Mouse (Mus musculus) hindlimb bud, embryonic 11.5 days (tissue): ENCODE results near the gene Dnajb4.

Experiments used
- DNase-seq: peaks from one replicate; pipeline ENCODE4 v3.0.0-alpha.2; 2012; ENCODE audit warnings: low read depth, low spot score; ENCODE audit errors: extremely low spot score

Gene Dnajb4

GRCm38 (mm10) chr3:152179285-152179684 is 30.8 kb downstream of the Dnajb4 start:
- no peak for DNase-seq

GRCm38 (mm10) chr3:152178816-152179215 is 31.3 kb downstream of the Dnajb4 start:
- no peak for DNase-seq

GRCm38 (mm10) chr3:152172322-152172935 is 37.7 kb downstream of the Dnajb4 start:
- DNase-seq = no peak

- no peak for DNase-seq
Measured at GRCm38 (mm10) chr3:152171862-152172261, 38.2 kb downstream of the Dnajb4 start.

- no peak for DNase-seq
Measured at GRCm38 (mm10) chr3:152171236-152171635, 38.9 kb downstream of the Dnajb4 start.

- DNase-seq = no peak
Measured at GRCm38 (mm10) chr3:152170407-152170806, 39.7 kb downstream of the Dnajb4 start.

- no peak for DNase-seq
Measured at GRCm38 (mm10) chr3:152168007-152168406, 42.1 kb downstream of the Dnajb4 start.

- DNase-seq = no peak
Measured at GRCm38 (mm10) chr3:152166699-152167451, 43.2 kb downstream of the Dnajb4 start.

GRCm38 (mm10) chr3:152166099-152166423 is 44.0 kb downstream of the Dnajb4 start, which contains the start of gene Gipc2:
Gene Gipc2 (minus strand): TSS chr3:152166230.
- DNase-seq = no peak

- no peak for DNase-seq
Measured at GRCm38 (mm10) chr3:152165351-152166098, 44.6 kb downstream of the Dnajb4 start.

GRCm38 (mm10) chr3:152165014-152165350 is 45.1 kb downstream of the Dnajb4 start:
- DNase-seq = no peak

GRCm38 (mm10) chr3:152163320-152163719 is 46.8 kb downstream of the Dnajb4 start:
- DNase-seq = no peak

GRCm38 (mm10) chr3:152160607-152161006 is 49.5 kb downstream of the Dnajb4 start:
- DNase-seq = no peak

- DNase-seq = no peak
Measured at GRCm38 (mm10) chr3:152159321-152159720, 50.8 kb downstream of the Dnajb4 start.

GRCm38 (mm10) chr3:152158344-152159291 is 51.5 kb downstream of the Dnajb4 start:
- DNase-seq = no peak

GRCm38 (mm10) chr3:152156816-152157496 is 53.1 kb downstream of the Dnajb4 start:
- DNase-seq = no peak

- DNase-seq = no peak
Measured at GRCm38 (mm10) chr3:152155296-152155948, 54.7 kb downstream of the Dnajb4 start.

GRCm38 (mm10) chr3:152154095-152154494 is 56.0 kb downstream of the Dnajb4 start:
- no peak for DNase-seq

- DNase-seq = no peak
Measured at GRCm38 (mm10) chr3:152153152-152153551, 57.0 kb downstream of the Dnajb4 start.

GRCm38 (mm10) chr3:152152483-152152804 is 57.7 kb downstream of the Dnajb4 start:
- DNase-seq = no peak
